Mouse (Mus musculus) Patski (cell line): Measurements from ENCODE around the gene Ano9. TPM values are rescaled to one million over a fixed set of nuclear protein-coding genes. Genes with fewer than 3 reads are reported as not detected.

ENCODE experiments used
- ATAC-seq: fragments of 100-300 bp; one replicate; pipeline ENCODE4 v1.8.0; 2021
- CTCF ChIA-PET: fragments of 350-600 bp; sonication (Branson Sonifier 250); formaldehyde crosslinking; loops from one replicate; lab custom pipeline; 2022; ENCODE audit warnings: inconsistent platforms; lab: Charles Lee
- POLR2A ChIA-PET: fragments of 350-600 bp; sonication (Branson Sonifier 250); formaldehyde crosslinking; loops from one replicate; lab custom pipeline; 2022; ENCODE audit warnings: antibody characterized with exemption, inconsistent platforms; lab: Charles Lee
- DNase-seq: peaks from one replicate; pipeline ENCODE4 v3.0.0-alpha.2; 2011; ENCODE audit warnings: low read depth, low spot score
- H3K27me3 ChIP-seq: fragments of 371-371 bp; one replicate; pipeline ENCODE4 v1.5.1; 2021
- CTCF ChIP-seq: fragments of 100-300 bp; IDR thresholded peaks from one replicate; pipeline ENCODE4 v1.5.1; 2021
- in situ Hi-C: fragments of 300-500 bp; cut with MboI; formaldehyde crosslinking; loops from 3 replicates; pipeline ENCODE4 v1.11.1; 2018; ENCODE audit warnings: low pct_unique_long_range_greater_than_20kb, mixed read lengths
- polyA plus RNA-seq: library from polyadenylated mRNA; unstranded; gene quantifications from one replicate; pipeline ENCODE4 v1.2.3, GENCODE M21; 2021

Ano9 gene
- polyA plus RNA-seq, 1 experiment from 2014 or later = 0.09 TPM

DNA sequence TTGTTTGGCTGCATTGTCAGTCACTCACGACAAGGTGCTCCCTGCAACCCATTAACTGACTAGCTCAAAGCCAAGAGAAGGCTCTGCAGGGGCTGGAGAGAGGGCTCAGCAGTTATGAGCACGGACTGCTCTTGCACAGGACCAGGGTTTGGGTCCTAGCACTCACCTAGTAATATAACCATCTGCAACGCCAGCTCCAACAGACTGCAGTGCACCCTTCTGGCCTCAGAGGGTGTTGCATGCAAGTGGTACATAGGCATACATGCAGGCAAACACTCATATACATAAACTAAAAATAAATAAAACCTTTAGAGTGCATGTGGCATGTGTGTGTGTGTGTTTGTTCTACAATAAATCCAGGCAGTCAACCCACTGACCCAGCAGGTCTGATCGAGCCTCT lies 61.8 kb downstream of the Ano9 start:
- TF ChIP-seq CTCF = no peak
- ChIA-PET POLR2A (no interaction called here), CTCF (interaction anchor here (1.3 kb wide), 1 partner anchor 120 kb away, joined by 3 read pairs; no protein-coding TSS in a partner anchor)
- H3K27me3 ChIP-seq = no peaks in the 10 kb centered on the region
- ATAC-seq (no peak), DNase-seq (no peak)
- in situ Hi-C loops = loop anchor here (5.0 to 10.0 kb wide), 2 partner anchors 119 to 213 kb away; partner anchors contain the start of gene Rnh1

DNA sequence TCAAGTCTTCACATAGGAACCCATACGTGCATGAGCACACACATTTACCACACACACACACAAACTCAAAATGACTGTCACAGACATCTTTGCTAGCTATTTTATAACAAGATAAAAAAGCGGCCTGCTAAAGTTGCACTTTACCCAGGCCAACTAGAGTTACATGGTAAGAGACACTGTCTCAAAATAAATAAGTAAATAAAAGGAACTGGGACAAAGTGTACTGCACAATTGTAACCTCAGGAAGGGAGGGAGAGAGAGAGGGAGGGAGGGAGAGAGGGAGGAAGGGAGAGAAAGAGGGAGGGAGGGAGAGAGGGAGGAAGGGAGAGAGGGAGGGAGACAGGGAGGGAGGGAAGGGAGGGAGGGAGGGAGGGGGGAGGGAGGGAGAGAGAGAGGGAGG lies 65.2 kb downstream of the Ano9 start:
- ATAC-seq (no peak), DNase-seq (no peak)
- no peaks in the 10 kb centered on the region for H3K27me3 ChIP-seq
- ChIA-PET POLR2A (no interaction called here), CTCF (interaction anchor here (1.4 to 4.7 kb wide), 2 partner anchors 93 to 124 kb away, joined by 4 to 19 read pairs; no protein-coding TSS in a partner anchor)
- no peak for TF ChIP-seq CTCF
- in situ Hi-C loops = loop anchor here (5.0 to 10.0 kb wide), 2 partner anchors 95 to 122 kb away; partner anchors contain the start of genes Gm45717, Ifitm2 and Rnh1

GRCm38 (mm10) chr7:141052016-141052415 lies 65.6 kb downstream of the Ano9 start:
- POLR2A ChIA-PET = no interaction called here
- in situ Hi-C loops = loop anchor here (5.0 to 10.0 kb wide), 2 partner anchors 95 to 123 kb away; partner anchors contain the start of genes Gm45717, Ifitm2 and Rnh1
- CTCF ChIA-PET = interaction anchor here (1.4 to 4.7 kb wide), 2 partner anchors 93 to 125 kb away, joined by 4 to 19 read pairs; no protein-coding TSS in a partner anchor
- ATAC-seq = no peak
- H3K27me3 ChIP-seq = no peaks in the 10 kb centered on the region
- TF ChIP-seq CTCF = no peak
- no peak for DNase-seq

Other genes starting within 250 kb of the Ano9 start
- 148 TPM for gene Psmd13, start 235.8 kb downstream of the Ano9 start, polyA plus RNA-seq
- gene Sirt3, start 235.5 kb downstream of the Ano9 start, polyA plus RNA-seq = 48.3 TPM
- gene Cox8b, start 217.4 kb downstream of the Ano9 start, polyA plus RNA-seq = not detected
- not detected for gene Nlrp6, start 196.9 kb downstream of the Ano9 start, polyA plus RNA-seq
- 18.3 TPM for gene Pgghg, start 176.4 kb downstream of the Ano9 start, polyA plus RNA-seq
- gene Ifitm5, start 167.5 kb downstream of the Ano9 start, polyA plus RNA-seq = 0.30 TPM
- 0.50 TPM for gene Gm45717, start 161.9 kb downstream of the Ano9 start, polyA plus RNA-seq
- gene Ifitm2, start 161.8 kb downstream of the Ano9 start, polyA plus RNA-seq = 257 TPM
- 0.22 TPM for gene Ifitm1, start 150.6 kb downstream of the Ano9 start, polyA plus RNA-seq
- 8.6 TPM for gene Ifitm3, start 107.0 kb downstream of the Ano9 start, polyA plus RNA-seq
- gene Ifitm6, start 99.9 kb downstream of the Ano9 start, polyA plus RNA-seq = 0.21 TPM
- not detected for gene Gm17387, start 88.7 kb downstream of the Ano9 start, polyA plus RNA-seq
- 2.2 TPM for gene B4galnt4, start 56.7 kb downstream of the Ano9 start, polyA plus RNA-seq
- 2.2 TPM for gene Pkp3, start 39.6 kb downstream of the Ano9 start, polyA plus RNA-seq
- 7.6 TPM for gene Sigirr, start 17.2 kb downstream of the Ano9 start, polyA plus RNA-seq
- gene Ptdss2, start 4.6 kb upstream of the Ano9 start, polyA plus RNA-seq = 96.0 TPM
- 292 TPM for gene Rnh1, start 55.1 kb upstream of the Ano9 start, polyA plus RNA-seq
- gene Hras, start 76.2 kb upstream of the Ano9 start, polyA plus RNA-seq = 80.1 TPM
- gene Lrrc56, start 76.4 kb upstream of the Ano9 start, polyA plus RNA-seq = 13.7 TPM
- gene Lmntd2, start 96.3 kb upstream of the Ano9 start, polyA plus RNA-seq = 4.5 TPM
- 48.3 TPM for gene Rassf7, start 98.1 kb upstream of the Ano9 start, polyA plus RNA-seq
- 68.6 TPM for gene Phrf1, start 111.0 kb upstream of the Ano9 start, polyA plus RNA-seq
- 10.5 TPM for gene Irf7, start 148.7 kb upstream of the Ano9 start, polyA plus RNA-seq
- not detected for gene Cdhr5, start 159.0 kb upstream of the Ano9 start, polyA plus RNA-seq
- not detected for gene Sct, start 161.3 kb upstream of the Ano9 start, polyA plus RNA-seq
- not detected for gene Drd4, start 174.2 kb upstream of the Ano9 start, polyA plus RNA-seq
- 62.1 TPM for gene Deaf1, start 209.9 kb upstream of the Ano9 start, polyA plus RNA-seq
- 34.0 TPM for gene Tmem80, start 209.9 kb upstream of the Ano9 start, polyA plus RNA-seq
- 114 TPM for gene Eps8l2, start 221.1 kb upstream of the Ano9 start, polyA plus RNA-seq